Mouse (Mus musculus) naive thymus-derived CD4-positive, alpha-beta T cell, adult 5 months (primary cell): ENCODE results near the gene Trim2. TPM values are rescaled to one million over a fixed set of nuclear protein-coding genes. Genes with fewer than 3 reads are reported as not detected.

Experiments
- polyA plus RNA-seq: library from polyadenylated mRNA; unstranded; fragments of 100-300 nt; shearing (Covaris generic); gene quantifications from one replicate; pipeline ENCODE4 v1.2.1, GENCODE M21; 2017

Gene Trim2
- 4.0 TPM for polyA plus RNA-seq

GRCm38 (mm10) chr3:84306777-84307176, at the start of gene Trim2:
Gene Trim2 (minus strand): TSS chr3:84306877.

GRCm38 (mm10) chr3:84173581-84174154, 133.0 kb downstream of the Trim2 start, which contains the start of gene Gm6525:
Gene Gm6525 (plus strand): TSS chr3:84174104.

GRCm38 (mm10) chr3:84155558-84156006, 151.1 kb downstream of the Trim2 start, which contains the start of gene Mnd1:
Gene Mnd1 (minus strand): TSS chr3:84155786.

Other genes with a start within 250 kb of the Trim2 start
- not detected for gene Mnd1, start 151.1 kb downstream of the Trim2 start, polyA plus RNA-seq
- gene Gm6525, start 132.8 kb downstream of the Trim2 start, polyA plus RNA-seq: not detected
- 0.75 TPM for gene Fhdc1, start 173.6 kb upstream of the Trim2 start, polyA plus RNA-seq